Mouse (Mus musculus): Measurements from ENCODE around the gene Zbtb16. TPM values are rescaled to one million over a fixed set of nuclear protein-coding genes. Genes with fewer than 3 reads are reported as not detected.

Gene Zbtb16
- total and polyA plus RNA-seq, 3 experiments: 0.04 to 0.72 TPM; not detected in 1

- no peak for TF ChIP-seq CHD2 (IDR thresholded peaks at IDR 0.05; ENCODE audit: low read length)
Measured at GRCm38 (mm10) chr9:48646251-48646650, 189.8 kb downstream of the Zbtb16 start (continued).

GRCm38 (mm10) chr9:48645648-48646126, 190.3 kb downstream of the Zbtb16 start:
- no peaks in the 10 kb centered on the region for H3K9me3 ChIP-seq (replicated peaks; ENCODE audit: insufficient read depth, low read length)
- H3K4me3 ChIP-seq (ENCODE audit: control insufficient read depth in 1 of 2, insufficient read depth in 1 of 2, low read depth in 2 of 2, low read length in 2 of 2): no peak overlapping the region
- H3K36me3 ChIP-seq (ENCODE audit: control insufficient read depth in 1 of 2, insufficient read depth in 2 of 2, low read length in 2 of 2): no peaks in the 10 kb centered on the region
- no peaks in the 10 kb centered on the region for H3K79me2 ChIP-seq (ENCODE audit: control insufficient read depth, insufficient read depth, low read length, poor library complexity)
- peaks cover 0 to 1% of the 10 kb centered on the region in 2 experiments; a peak in 1 of 4 replicates for H3K27me3 ChIP-seq (ENCODE audit: control insufficient read depth in 1 of 2, insufficient read depth in 2 of 2, low read length in 2 of 2)
- no peak for TF ChIP-seq SMC3 (IDR thresholded peaks at IDR 0.05; ENCODE audit: low read depth, low read length)
- no peak for TF ChIP-seq POLR2A (IDR thresholded peaks at IDR 0.05; ENCODE audit: control insufficient read depth in 1 of 2, insufficient read depth in 1 of 2, low read depth in 1 of 2, low read length in 2 of 2, poor library complexity in 1 of 2)
- TF ChIP-seq ZC3H11A (IDR thresholded peaks at IDR 0.05; ENCODE audit: low read depth, low read length): no peak
- no peak for TF ChIP-seq USF2 (IDR thresholded peaks at IDR 0.05; ENCODE audit: borderline replicate concordance in 1 of 2, insufficient read depth in 1 of 2, low read depth in 1 of 2, low read length in 2 of 2)
- TF ChIP-seq JUND (IDR thresholded peaks at IDR 0.05; ENCODE audit: low read depth, low read length): no peak
- TF ChIP-seq ELF1 (IDR thresholded peaks at IDR 0.05; ENCODE audit: low read depth, low read length): no peak
- no peak for TF ChIP-seq MAFK (IDR thresholded peaks at IDR 0.05; ENCODE audit: borderline replicate concordance, low read depth, low read length)
- no peak for TF ChIP-seq MEF2A (IDR thresholded peaks at IDR 0.05; ENCODE audit: extremely low read depth, insufficient replicate concordance, low read depth, low read length, poor library complexity, severe bottlenecking)
- TF ChIP-seq BHLHE40 (IDR thresholded peaks at IDR 0.05; ENCODE audit: borderline replicate concordance, low read depth, low read length): no peak
- TF ChIP-seq CHD2 (IDR thresholded peaks at IDR 0.05; ENCODE audit: low read length): no peak
- H3K27ac ChIP-seq (ENCODE audit: control insufficient read depth, low read depth, low read length): no peak overlapping the region
- DNase-seq (ENCODE audit: low read depth, low spot score): no peak
- no peaks in the 10 kb centered on the region for H3K4me1 ChIP-seq (ENCODE audit: control insufficient read depth in 1 of 2, insufficient read depth in 2 of 2, low read length in 2 of 2)
- H3K9ac ChIP-seq (ENCODE audit: control insufficient read depth, low read depth, low read length, poor library complexity, severe bottlenecking): no peak overlapping the region

GRCm38 (mm10) chr9:48644926-48645647, 190.9 kb downstream of the Zbtb16 start:
- no peak overlapping the region for H3K9ac ChIP-seq (ENCODE audit: control insufficient read depth, low read depth, low read length, poor library complexity, severe bottlenecking)
- no peaks in the 10 kb centered on the region for H3K9me3 ChIP-seq (replicated peaks; ENCODE audit: insufficient read depth, low read length)
- H3K4me1 ChIP-seq (ENCODE audit: control insufficient read depth in 1 of 2, insufficient read depth in 2 of 2, low read length in 2 of 2): no peaks in the 10 kb centered on the region
- DNase-seq (ENCODE audit: low read depth, low spot score): peak; percentile 68
- H3K79me2 ChIP-seq (ENCODE audit: control insufficient read depth, insufficient read depth, low read length, poor library complexity): no peaks in the 10 kb centered on the region
- H3K4me3 ChIP-seq (ENCODE audit: control insufficient read depth in 1 of 2, insufficient read depth in 1 of 2, low read depth in 2 of 2, low read length in 2 of 2): no peak overlapping the region
- no peaks in the 10 kb centered on the region for H3K36me3 ChIP-seq (ENCODE audit: control insufficient read depth in 1 of 2, insufficient read depth in 2 of 2, low read length in 2 of 2)
- H3K27me3 ChIP-seq (ENCODE audit: control insufficient read depth in 1 of 2, insufficient read depth in 2 of 2, low read length in 2 of 2): peaks cover 0 to 1% of the 10 kb centered on the region in 2 experiments; a peak in 2 of 4 replicates
- no peak overlapping the region for H3K27ac ChIP-seq (ENCODE audit: control insufficient read depth, low read depth, low read length)
- no peak for TF ChIP-seq KAT2A (conservative IDR thresholded peaks at IDR 0.05; ENCODE audit: low read depth, low read length)
- no peak for TF ChIP-seq UBTF (IDR thresholded peaks at IDR 0.05; ENCODE audit: borderline replicate concordance, insufficient read depth, low read depth, low read length)
- no peak for TF ChIP-seq MYB (IDR thresholded peaks at IDR 0.05; ENCODE audit: low read depth, low read length)
- 0 out of 2 replicates have a peak, but pooled peaks have one; percentile 20 for TF ChIP-seq MYC (IDR thresholded peaks at IDR 0.05; ENCODE audit: low read depth, low read length)
- no peak for TF ChIP-seq CHD2 (IDR thresholded peaks at IDR 0.05; ENCODE audit: low read length)
- TF ChIP-seq POLR2A (IDR thresholded peaks at IDR 0.05; ENCODE audit: control insufficient read depth in 1 of 2, insufficient read depth in 1 of 2, low read depth in 1 of 2, low read length in 2 of 2, poor library complexity in 1 of 2): no peak
- TF ChIP-seq CHD1 (IDR thresholded peaks at IDR 0.05; ENCODE audit: low read depth, low read length): no peak
- no peak for TF ChIP-seq JUND (IDR thresholded peaks at IDR 0.05; ENCODE audit: low read depth, low read length)
- TF ChIP-seq POLR2AphosphoS2 (IDR thresholded peaks at IDR 0.05; ENCODE audit: low read length): no peak
- no peak for TF ChIP-seq E2F4 (IDR thresholded peaks at IDR 0.05; ENCODE audit: borderline replicate concordance, low read depth, low read length)
- TF ChIP-seq TAL1 (IDR thresholded peaks at IDR 0.05; ENCODE audit: low read length): no peak
- peak; percentile 92 for TF ChIP-seq RAD21 (IDR thresholded peaks at IDR 0.05; ENCODE audit: low read depth, low read length)
- no peak for TF ChIP-seq USF2 (IDR thresholded peaks at IDR 0.05; ENCODE audit: borderline replicate concordance in 1 of 2, insufficient read depth in 1 of 2, low read depth in 1 of 2, low read length in 2 of 2)
- TF ChIP-seq ZC3H11A (IDR thresholded peaks at IDR 0.05; ENCODE audit: low read depth, low read length): peak; percentile 80
- no peak for TF ChIP-seq MAFK (IDR thresholded peaks at IDR 0.05; ENCODE audit: borderline replicate concordance, low read depth, low read length)
- peak; percentile 86 for TF ChIP-seq SMC3 (IDR thresholded peaks at IDR 0.05; ENCODE audit: low read depth, low read length)
- TF ChIP-seq TCF12 (IDR thresholded peaks at IDR 0.05; ENCODE audit: low read depth, low read length): no peak
- TF ChIP-seq TBP (IDR thresholded peaks at IDR 0.05; ENCODE audit: low read depth, low read length): no peak
- TF ChIP-seq BHLHE40 (IDR thresholded peaks at IDR 0.05; ENCODE audit: borderline replicate concordance, low read depth, low read length): no peak
- TF ChIP-seq HCFC1 (IDR thresholded peaks at IDR 0.05; ENCODE audit: low read depth, low read length): no peak
- no peak for TF ChIP-seq ZMIZ1 (IDR thresholded peaks at IDR 0.05; ENCODE audit: low read depth, low read length)
- TF ChIP-seq EP300 (IDR thresholded peaks at IDR 0.05; ENCODE audit: low read depth in 1 of 2, low read length in 2 of 2): no peak
- TF ChIP-seq MEF2A (IDR thresholded peaks at IDR 0.05; ENCODE audit: extremely low read depth, insufficient replicate concordance, low read depth, low read length, poor library complexity, severe bottlenecking): no peak
- TF ChIP-seq RCOR1 (IDR thresholded peaks at IDR 0.05; ENCODE audit: low read depth, low read length): no peak
